Mouse (Mus musculus) lung, postnatal 0 days (tissue): ENCODE results near the gene Malrd1. TPM values are rescaled to one million over a fixed set of nuclear protein-coding genes. Genes with fewer than 3 reads are reported as not detected.

Experiments used
- ATAC-seq: fragments of 200-750 bp; cut with Nextera tagmentation; 2 replicates; pipeline ENCODE4 v1.8.0; 2017; ENCODE audit warnings: moderate library complexity
- DNase-seq: peaks from one replicate; pipeline ENCODE4 v3.0.0-alpha.2; 2016; ENCODE audit warnings: low spot score
- H3K27ac ChIP-seq: fragments of 300-500 bp; sonication (generic); 2 replicates; pipeline ENCODE4 v1.5.1; 2014; ENCODE audit warnings: antibody characterized with exemption, mild to moderate bottlenecking, low read length, mixed read lengths
- H3K27me3 ChIP-seq: fragments of 300-500 bp; sonication (generic); replicated peaks from 2 replicates; pipeline ENCODE4 v1.6.1; 2014; ENCODE audit warnings: low read length, mixed read lengths; ENCODE audit not compliant: insufficient read depth
- H3K36me3 ChIP-seq: fragments of 300-500 bp; sonication (generic); 2 replicates; pipeline ENCODE4 v1.6.1; 2014; ENCODE audit warnings: low read length, mixed read lengths; ENCODE audit not compliant: insufficient read depth
- H3K4me1 ChIP-seq: fragments of 300-500 bp; sonication (generic); 2 replicates; pipeline ENCODE4 v1.6.1; 2014; ENCODE audit warnings: antibody characterized with exemption, low read depth, low read length, mixed read lengths; ENCODE audit not compliant: insufficient read depth
- H3K4me2 ChIP-seq: fragments of 300-500 bp; sonication (generic); replicated peaks from 2 replicates; pipeline ENCODE4 v1.6.1; 2014; ENCODE audit warnings: low read depth, mild to moderate bottlenecking, low read length, moderate library complexity, mixed read lengths
- H3K4me3 ChIP-seq: fragments of 300-500 bp; sonication (generic); 2 replicates; pipeline ENCODE4 v1.5.1; 2014; ENCODE audit warnings: low read depth, low read length
- H3K9ac ChIP-seq: fragments of 300-500 bp; sonication (generic); replicated peaks from 2 replicates; pipeline ENCODE4 v1.6.1; 2014; ENCODE audit warnings: low read depth, mild to moderate bottlenecking
- H3K9me3 ChIP-seq: fragments of 300-500 bp; sonication (generic); 2 replicates; pipeline ENCODE4 v1.6.1; 2016; ENCODE audit warnings: low read length, mixed read lengths
- CTCF ChIP-seq: IDR thresholded peaks from 2 replicates; pipeline ENCODE4 v1.5.1; 2016; ENCODE audit warnings: antibody characterized with exemption, mild to moderate bottlenecking
- EP300 ChIP-seq: IDR thresholded peaks from 2 replicates; pipeline ENCODE4 v1.6.1; 2016; ENCODE audit warnings: antibody characterized with exemption, mild to moderate bottlenecking, control low read depth
- WGBS: fragments of 180-500 bp; shearing (Covaris S2); extraction: QIAGEN DNeasy Blood & Tissue Kit; methylation state at CpG from one replicate; pipeline ENCODE4 v1.1.7; 2014; 5-methylcytosine and 5-hydroxymethylcytosine counted together
- polyA plus RNA-seq: library from polyadenylated mRNA; unstranded; fragments of >200 nt; fragmentation: Nextera tagmentation; extraction: Ambion mirVana; gene quantifications from 2 replicates; pipeline ENCODE4 v1.2.1, GENCODE M21; 2015

The Malrd1 gene
- polyA plus RNA-seq, 1 experiment from 2014 or later: not detected

GRCm38 (mm10) chr2:16212752-16213151 is 686.5 kb downstream of the Malrd1 start:
- no peaks in the 10 kb centered on the region for H3K4me1 ChIP-seq
- peak; percentile 7 for DNase-seq
- no peaks in the 10 kb centered on the region for H3K36me3 ChIP-seq
- no peak overlapping the region for H3K9ac ChIP-seq
- H3K4me2 ChIP-seq: no peak overlapping the region
- H3K4me3 ChIP-seq: no peak overlapping the region
- no peak overlapping the region for H3K27ac ChIP-seq
- H3K27me3 ChIP-seq: no peaks in the 10 kb centered on the region
- no peaks in the 10 kb centered on the region for H3K9me3 ChIP-seq
- ATAC-seq: no peak
- TF ChIP-seq CTCF (no peak), EP300 (no peak)

- H3K36me3 ChIP-seq: no peaks in the 10 kb centered on the region
- no peaks in the 10 kb centered on the region for H3K4me1 ChIP-seq
- no peaks in the 10 kb centered on the region for H3K27me3 ChIP-seq
- no peaks in the 10 kb centered on the region for H3K9me3 ChIP-seq
- 60% methylated on average over 3 of the region's 3 CpGs for WGBS
- ATAC-seq (no peak), DNase-seq (no peak)
- no peak overlapping the region for H3K4me2 ChIP-seq
- no peak overlapping the region for H3K9ac ChIP-seq
- no peak overlapping the region for H3K27ac ChIP-seq
- no peak overlapping the region for H3K4me3 ChIP-seq
- TF ChIP-seq EP300 (no peak), CTCF (no peak)
Measured at GRCm38 (mm10) chr2:16214111-16214510, 687.8 kb downstream of the Malrd1 start.

GRCm38 (mm10) chr2:16228187-16228832 is 702.0 kb downstream of the Malrd1 start:
- no peak overlapping the region for H3K4me2 ChIP-seq
- DNase-seq (no peak), ATAC-seq (no peak)
- H3K27me3 ChIP-seq: no peaks in the 10 kb centered on the region
- H3K9me3 ChIP-seq: no peaks in the 10 kb centered on the region
- TF ChIP-seq CTCF (no peak), EP300 (no peak)
- no peaks in the 10 kb centered on the region for H3K36me3 ChIP-seq
- H3K4me3 ChIP-seq: no peak overlapping the region
- H3K27ac ChIP-seq: no peak overlapping the region
- H3K4me1 ChIP-seq: no peaks in the 10 kb centered on the region
- 92% methylated on average over 1 of the region's 1 CpGs for WGBS
- H3K9ac ChIP-seq: no peak overlapping the region

GRCm38 (mm10) chr2:16240861-16241260 is 714.6 kb downstream of the Malrd1 start:
- ATAC-seq (no peak), DNase-seq (no peak)
- H3K4me2 ChIP-seq: no peak overlapping the region
- H3K27ac ChIP-seq: no peak overlapping the region
- no peak for TF ChIP-seq CTCF
- no peak for TF ChIP-seq EP300
- H3K9me3 ChIP-seq: no peaks in the 10 kb centered on the region
- H3K9ac ChIP-seq: no peak overlapping the region
- H3K4me1 ChIP-seq: no peaks in the 10 kb centered on the region
- H3K4me3 ChIP-seq: no peak overlapping the region
- no peaks in the 10 kb centered on the region for H3K36me3 ChIP-seq
- 68% methylated on average over 1 of the region's 1 CpGs for WGBS
- H3K27me3 ChIP-seq: no peaks in the 10 kb centered on the region

GRCm38 (mm10) chr2:16243097-16243496 is 716.8 kb downstream of the Malrd1 start:
- Histone ChIP-seq H3K9ac (no peak overlapping the region), H3K4me1 (no peaks in the 10 kb centered on the region), H3K27ac (no peak overlapping the region), H3K4me3 (no peak overlapping the region), H3K27me3 (no peaks in the 10 kb centered on the region), H3K9me3 (no peaks in the 10 kb centered on the region), H3K4me2 (no peak overlapping the region), H3K36me3 (no peaks in the 10 kb centered on the region)
- ATAC-seq (peak; percentile 80), DNase-seq (peak; percentile 81)
- TF ChIP-seq CTCF (no peak), EP300 (peak; percentile 78)
- WGBS: 45% methylated on average over 2 of the region's 2 CpGs

- Histone ChIP-seq H3K27ac (no peak overlapping the region), H3K4me2 (no peak overlapping the region), H3K27me3 (no peaks in the 10 kb centered on the region), H3K9me3 (no peaks in the 10 kb centered on the region), H3K4me3 (no peak overlapping the region), H3K36me3 (no peaks in the 10 kb centered on the region), H3K9ac (no peak overlapping the region), H3K4me1 (no peaks in the 10 kb centered on the region)
- DNase-seq: no peak
- no peak for TF ChIP-seq EP300
- no peak for TF ChIP-seq CTCF
- ATAC-seq: no peak
- WGBS: 46% methylated on average over 3 of the region's 3 CpGs
Measured at GRCm38 (mm10) chr2:16248861-16249260, 722.6 kb downstream of the Malrd1 start.

- Histone ChIP-seq H3K27ac (no peak overlapping the region), H3K4me3 (no peak overlapping the region), H3K27me3 (no peaks in the 10 kb centered on the region), H3K36me3 (no peaks in the 10 kb centered on the region), H3K4me2 (no peak overlapping the region), H3K4me1 (no peaks in the 10 kb centered on the region), H3K9ac (no peak overlapping the region), H3K9me3 (no peaks in the 10 kb centered on the region)
- TF ChIP-seq CTCF: no peak
- TF ChIP-seq EP300: no peak
- ATAC-seq (no peak), DNase-seq (no peak)
- WGBS: 66% methylated on average over 1 of the region's 1 CpGs
Measured at GRCm38 (mm10) chr2:16252274-16252673, 726.0 kb downstream of the Malrd1 start.
